Mouse (Mus musculus) lung, postnatal 0 days (tissue): ENCODE results near the gene Kcnip4.

Experiments
- CTCF ChIP-seq: IDR thresholded peaks from 2 replicates; pipeline ENCODE4 v1.5.1; 2016; ENCODE audit warnings: antibody characterized with exemption, mild to moderate bottlenecking
- EP300 ChIP-seq: IDR thresholded peaks from 2 replicates; pipeline ENCODE4 v1.6.1; 2016; ENCODE audit warnings: antibody characterized with exemption, mild to moderate bottlenecking, control low read depth

- TF ChIP-seq EP300, result no peak
- no peak for TF ChIP-seq CTCF
Measured at GRCm38 (mm10) chr5:48989145-48989659, 535.5 kb downstream of the Kcnip4 start.
